Mouse (Mus musculus) frontal cortex, postnatal 36 days (tissue): ENCODE measurements around the gene Psenen.

Experiments used
- DNase-seq, 2 experiments: peaks; one replicate each; pipeline ENCODE4 v3.0.0; 2022; ENCODE audit warnings: low spot score in 2 of 2

Gene Psenen

GRCm38 (mm10) chr7:30515003-30515760 is 48.2 kb downstream of the Psenen start:
- no peak for DNase-seq
